Mouse (Mus musculus) intestine, embryonic 16.5 days (tissue): ENCODE results near the gene 1700025G04Rik. TPM values are rescaled to one million over a fixed set of nuclear protein-coding genes. Genes with fewer than 3 reads are reported as not detected.

ENCODE experiments used
- ATAC-seq: fragments of 200-750 bp; cut with Nextera tagmentation; 2 replicates; pipeline ENCODE4 v1.8.0; 2017; ENCODE audit warnings: moderate TSS enrichment, moderate library complexity
- H3K27ac ChIP-seq: fragments of 300-500 bp; sonication (generic); 2 replicates; pipeline ENCODE4 v1.5.1; 2014; ENCODE audit warnings: mild to moderate bottlenecking, low read length
- H3K27me3 ChIP-seq: fragments of 300-500 bp; sonication (generic); replicated peaks from 2 replicates; pipeline ENCODE4 v1.6.1; 2014; ENCODE audit warnings: low read length, control low read depth, mixed read lengths; ENCODE audit not compliant: control insufficient read depth, insufficient read depth
- H3K36me3 ChIP-seq: fragments of 300-500 bp; sonication (generic); 2 replicates; pipeline ENCODE4 v1.6.1; 2014; ENCODE audit warnings: low read length, control low read depth; ENCODE audit not compliant: control insufficient read depth, insufficient read depth
- H3K4me1 ChIP-seq: fragments of 300-500 bp; sonication (generic); 2 replicates; pipeline ENCODE4 v1.6.1; 2014; ENCODE audit warnings: low read length, control low read depth, mixed read lengths; ENCODE audit not compliant: control insufficient read depth, insufficient read depth
- H3K4me2 ChIP-seq: fragments of 300-500 bp; sonication (generic); 2 replicates; pipeline ENCODE4 v1.6.1; 2014; ENCODE audit warnings: low read depth, low read length, control low read depth
- H3K4me3 ChIP-seq: fragments of 300-500 bp; sonication (generic); 2 replicates; pipeline ENCODE4 v1.5.1; 2014; ENCODE audit warnings: mild to moderate bottlenecking, low read length
- H3K9ac ChIP-seq: fragments of 300-500 bp; sonication (generic); 2 replicates; pipeline ENCODE4 v1.6.1; 2014; ENCODE audit warnings: low read depth, low read length
- H3K9me3 ChIP-seq: fragments of 300-500 bp; sonication (generic); 2 replicates; pipeline ENCODE4 v1.6.1; 2016; ENCODE audit warnings: low read length, control low read depth; ENCODE audit not compliant: control insufficient read depth
- WGBS: fragments of 180-500 bp; shearing (Covaris S2); extraction: QIAGEN DNeasy Blood & Tissue Kit; methylation state at CpG from one replicate; pipeline ENCODE4 v1.1.7; 2014; 5-methylcytosine and 5-hydroxymethylcytosine counted together
- polyA plus RNA-seq: library from polyadenylated mRNA; unstranded; fragments of >200 nt; fragmentation: Nextera tagmentation; extraction: Ambion mirVana; gene quantifications from 2 replicates; pipeline ENCODE4 v1.2.1, GENCODE M21; 2015

Gene 1700025G04Rik
- polyA plus RNA-seq, 1 experiment from 2014 or later = 18.5 TPM

DNA sequence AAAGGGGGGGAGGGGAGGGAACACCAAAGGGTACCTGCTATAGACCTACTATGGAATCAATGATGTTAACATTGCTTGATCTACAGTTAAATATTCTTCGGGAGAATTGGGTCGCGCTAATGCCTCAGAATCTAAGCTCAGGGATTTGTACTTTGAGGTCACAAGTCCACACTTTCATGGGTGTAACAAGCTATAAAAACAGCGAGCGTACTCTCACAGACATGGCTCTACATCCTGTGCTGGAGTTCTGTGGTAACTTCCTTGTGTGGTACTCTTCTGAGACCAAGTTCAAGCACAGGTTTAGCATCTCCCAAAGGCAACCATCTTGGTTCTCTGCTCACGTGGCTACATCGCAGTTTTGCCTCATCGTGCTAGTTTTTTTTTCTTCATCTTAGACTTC lies 227.8 kb downstream of the 1700025G04Rik start:
- Histone ChIP-seq H3K9me3 (no peaks in the 10 kb centered on the region), H3K4me1 (peaks cover 5% of the 10 kb centered on the region; the same call in 1 of the 2 replicates), H3K27ac (no peak overlapping the region), H3K27me3 (no peaks in the 10 kb centered on the region), H3K4me2 (no peak overlapping the region), H3K36me3 (no peaks in the 10 kb centered on the region), H3K4me3 (no peak overlapping the region), H3K9ac (no peak overlapping the region)
- 88% methylated on average over 8 of the region's 8 CpGs for WGBS
- ATAC-seq = no peak

GRCm38 (mm10) chr1:151861334-151861995 lies 228.5 kb downstream of the 1700025G04Rik start:
- 61% methylated on average over 20 of the region's 20 CpGs for WGBS
- Histone ChIP-seq H3K4me2 (no peak overlapping the region), H3K9ac (no peak overlapping the region), H3K27ac (no peak overlapping the region), H3K36me3 (no peaks in the 10 kb centered on the region), H3K9me3 (no peaks in the 10 kb centered on the region), H3K4me3 (no peak overlapping the region), H3K4me1 (peaks cover 5% of the 10 kb centered on the region; the same call in 1 of the 2 replicates), H3K27me3 (no peaks in the 10 kb centered on the region)
- no peak for ATAC-seq

DNA sequence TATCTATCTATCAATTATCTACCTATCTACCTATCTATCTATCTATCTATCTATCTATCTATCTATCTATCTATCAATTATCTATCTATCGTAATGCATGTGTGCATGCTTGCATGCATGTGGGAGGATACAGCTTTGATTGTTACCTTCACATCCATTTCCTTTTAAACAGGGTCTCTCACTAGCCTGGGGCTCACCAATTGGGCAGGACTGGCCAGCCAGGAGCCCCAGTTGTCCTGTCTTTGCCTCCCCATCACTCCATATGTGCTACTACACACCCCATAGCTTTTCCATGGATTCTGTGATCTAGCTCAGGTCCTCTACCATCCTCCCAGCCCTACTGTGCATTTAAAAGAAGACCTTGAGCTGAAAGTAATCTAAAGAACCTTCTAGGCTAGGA lies 231.5 kb downstream of the 1700025G04Rik start:
- no peaks in the 10 kb centered on the region for H3K36me3 ChIP-seq
- 96% methylated on average over 1 of the region's 1 CpGs for WGBS

DNA sequence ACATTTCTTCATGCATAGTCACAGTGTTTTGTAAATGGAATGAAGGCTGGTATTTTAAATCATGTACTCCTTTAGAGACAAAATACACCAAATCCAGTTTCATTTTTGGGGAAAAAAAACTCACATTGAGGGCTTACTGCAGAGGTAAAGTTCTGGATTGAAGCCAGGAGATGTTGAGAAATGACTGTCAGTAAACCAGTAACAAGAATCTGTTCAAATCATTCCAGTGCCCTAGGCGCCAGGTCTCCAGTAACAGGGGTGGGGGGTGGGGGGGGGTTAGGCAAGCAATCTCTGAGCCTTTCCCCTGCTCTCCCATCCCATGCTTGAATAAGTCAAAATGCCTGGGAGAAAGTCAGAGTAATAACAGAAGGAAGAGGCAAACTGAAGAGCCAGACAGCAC lies 234.4 kb downstream of the 1700025G04Rik start:
- no peaks in the 10 kb centered on the region for H3K36me3 ChIP-seq
- H3K27me3 ChIP-seq = no peaks in the 10 kb centered on the region
- H3K27ac ChIP-seq = no peak overlapping the region
- ATAC-seq = no peak
- WGBS = 58% methylated on average over 1 of the region's 1 CpGs
- H3K4me3 ChIP-seq = no peak overlapping the region
- no peaks in the 10 kb centered on the region for H3K9me3 ChIP-seq
- no peaks in the 10 kb centered on the region for H3K4me1 ChIP-seq
- H3K9ac ChIP-seq = no peak overlapping the region
- no peak overlapping the region for H3K4me2 ChIP-seq

More for the DNA sequence above, 231.5 kb downstream of the 1700025G04Rik start:
- H3K9ac ChIP-seq = no peak overlapping the region
- ATAC-seq = no peak
- no peak overlapping the region for H3K4me3 ChIP-seq
- H3K9me3 ChIP-seq = no peaks in the 10 kb centered on the region
- no peaks in the 10 kb centered on the region for H3K27me3 ChIP-seq
- H3K4me1 ChIP-seq = peaks cover 1% of the 10 kb centered on the region; the same call in 1 of the 2 replicates
- no peak overlapping the region for H3K4me2 ChIP-seq
- no peak overlapping the region for H3K27ac ChIP-seq

DNA sequence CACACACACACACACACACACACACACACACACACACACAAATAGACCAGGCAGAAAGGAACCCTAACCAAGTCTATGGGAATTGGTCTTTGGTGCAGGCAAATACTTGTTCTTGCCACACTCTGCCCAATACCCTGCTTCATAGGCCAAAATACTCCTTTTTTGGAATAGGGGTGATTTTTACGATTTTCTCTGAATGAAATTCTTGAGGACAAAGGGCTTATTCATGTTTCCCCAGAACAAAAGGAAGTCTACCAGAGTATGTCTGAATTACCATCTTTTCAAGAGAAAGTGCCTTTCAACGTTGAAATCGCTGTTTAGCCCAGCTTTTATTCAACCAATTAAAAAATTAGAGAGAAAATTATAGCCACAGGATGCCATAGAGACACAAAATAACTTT lies 237.9 kb downstream of the 1700025G04Rik start:
- 70% methylated on average over 3 of the region's 3 CpGs for WGBS
- H3K36me3 ChIP-seq = no peaks in the 10 kb centered on the region
- no peaks in the 10 kb centered on the region for H3K4me1 ChIP-seq
- H3K9ac ChIP-seq = no peak overlapping the region
- H3K4me2 ChIP-seq = no peak overlapping the region
- no peak for ATAC-seq
- no peaks in the 10 kb centered on the region for H3K9me3 ChIP-seq
- H3K4me3 ChIP-seq = no peak overlapping the region
- no peak overlapping the region for H3K27ac ChIP-seq
- no peaks in the 10 kb centered on the region for H3K27me3 ChIP-seq

- 85% methylated on average over 20 of the region's 20 CpGs for WGBS
- ATAC-seq = no peak
Measured at GRCm38 (mm10) chr1:151851051-151851848, 238.7 kb downstream of the 1700025G04Rik start.

GRCm38 (mm10) chr1:151849993-151850608 lies 239.8 kb downstream of the 1700025G04Rik start:
- no peak overlapping the region for H3K4me2 ChIP-seq
- no peak overlapping the region for H3K27ac ChIP-seq
- no peaks in the 10 kb centered on the region for H3K9me3 ChIP-seq
- no peak overlapping the region for H3K4me3 ChIP-seq
- no peak overlapping the region for H3K9ac ChIP-seq
- H3K36me3 ChIP-seq = no peaks in the 10 kb centered on the region
- no peak for ATAC-seq
- WGBS = 82% methylated on average over 16 of the region's 16 CpGs
- H3K4me1 ChIP-seq = no peaks in the 10 kb centered on the region
- H3K27me3 ChIP-seq = no peaks in the 10 kb centered on the region

More at GRCm38 (mm10) chr1:151851051-151851848, 238.7 kb downstream of the 1700025G04Rik start:
- H3K4me2 ChIP-seq = no peak overlapping the region
- no peak overlapping the region for H3K27ac ChIP-seq
- no peaks in the 10 kb centered on the region for H3K27me3 ChIP-seq
- H3K4me3 ChIP-seq = no peak overlapping the region
- H3K36me3 ChIP-seq = no peaks in the 10 kb centered on the region
- no peak overlapping the region for H3K9ac ChIP-seq
- no peaks in the 10 kb centered on the region for H3K4me1 ChIP-seq
- no peaks in the 10 kb centered on the region for H3K9me3 ChIP-seq

DNA sequence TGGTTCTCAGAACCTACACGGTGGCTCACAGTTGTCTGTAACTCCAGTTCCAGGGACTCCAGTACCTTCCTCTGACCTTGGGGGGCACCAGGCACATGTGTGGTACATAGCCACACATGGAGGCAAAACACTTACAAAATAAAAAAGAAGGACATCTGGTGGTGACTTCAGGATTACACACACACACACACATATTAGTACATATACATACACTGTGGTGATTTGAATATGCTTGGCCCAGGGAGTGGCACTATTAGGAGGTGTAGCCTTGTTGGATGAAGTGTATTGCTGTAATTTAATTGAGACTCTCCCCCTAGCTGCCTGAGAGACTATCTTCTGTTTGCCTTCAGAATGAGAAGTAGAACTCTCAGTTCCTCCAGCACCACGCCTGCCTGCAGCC lies 241.6 kb downstream of the 1700025G04Rik start:
- Histone ChIP-seq H3K27ac (no peak overlapping the region), H3K9me3 (no peaks in the 10 kb centered on the region), H3K4me2 (no peak overlapping the region), H3K9ac (no peak overlapping the region), H3K4me1 (no peaks in the 10 kb centered on the region), H3K36me3 (no peaks in the 10 kb centered on the region), H3K27me3 (no peaks in the 10 kb centered on the region), H3K4me3 (no peak overlapping the region)
- no peak for ATAC-seq
- 88% methylated on average over 2 of the region's 2 CpGs for WGBS

GRCm38 (mm10) chr1:151845926-151846782 lies 243.8 kb downstream of the 1700025G04Rik start:
- Histone ChIP-seq H3K4me2 (no peak overlapping the region), H3K9me3 (no peaks in the 10 kb centered on the region), H3K4me1 (no peaks in the 10 kb centered on the region), H3K36me3 (no peaks in the 10 kb centered on the region), H3K27me3 (no peaks in the 10 kb centered on the region), H3K9ac (no peak overlapping the region), H3K4me3 (no peak overlapping the region), H3K27ac (no peak overlapping the region)
- WGBS = 62% methylated on average over 19 of the region's 19 CpGs
- no peak for ATAC-seq
